In the genomic region with DNA sequence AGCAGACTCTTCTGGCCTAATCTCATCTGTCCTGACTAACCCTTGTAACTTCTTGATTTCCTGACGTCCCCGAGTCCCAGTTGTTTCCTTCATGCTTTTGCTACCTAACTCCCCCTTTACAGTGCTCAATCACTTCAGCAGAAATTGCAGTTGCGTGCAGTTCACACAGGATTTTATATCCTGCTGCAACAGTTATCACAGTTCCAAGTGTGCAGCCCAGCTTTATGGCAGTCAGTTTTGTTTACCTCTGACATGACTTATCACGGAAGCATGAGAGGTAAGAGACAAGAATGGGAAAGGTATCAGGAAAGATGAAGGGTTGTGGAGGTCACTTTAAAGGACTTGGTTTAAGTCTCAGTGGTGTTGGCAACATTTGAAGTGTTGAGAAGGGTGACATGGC, we compare ENCODE assay signal across 18 mouse cellular contexts.
DNase-seq lines count a peak whose midpoint lies in the region; ATAC-seq lines count a peak whose summit lies in the region.
"Had no signal": no experiment of that assay in that cellular context is flagged by ENCODE, and none has a peak within 500 bp of the region (broad histone marks: within the 10 kb centered on the region; RNA-seq: fewer than 3 reads in every experiment).

No protein-coding gene starts in this region.

- 0 out of 2 replicates have a peak overlapping the region, but pooled peaks have one; percentile 21 for H3K27ac ChIP-seq in heart, embryonic 15.5 days
- H3K27ac ChIP-seq in heart, embryonic 11.5 days (ENCODE audit: low read depth, low read length): no peak overlapping the region
- no peak overlapping the region for H3K27ac ChIP-seq in midbrain, embryonic 11.5 days (ENCODE audit: low read depth, low read length)
- H3K27ac ChIP-seq in midbrain, embryonic 16.5 days (ENCODE audit: low read length): no peak overlapping the region
- H3K27ac ChIP-seq: embryonic facial prominence, embryonic 10.5 days; embryonic facial prominence, embryonic 12.5 days; forebrain, embryonic 13.5 days; forebrain, embryonic 15.5 days had no signal

- H3K4me2 ChIP-seq in heart, embryonic 15.5 days: no peak overlapping the region
- no peak overlapping the region for H3K4me2 ChIP-seq in heart, embryonic 11.5 days
- no peak overlapping the region for H3K4me2 ChIP-seq in midbrain, embryonic 11.5 days
- H3K4me2 ChIP-seq in midbrain, embryonic 16.5 days (ENCODE audit: low read length): no peak overlapping the region
- H3K4me2 ChIP-seq: embryonic facial prominence, embryonic 12.5 days; forebrain, embryonic 13.5 days; forebrain, embryonic 15.5 days had no signal

- no peak overlapping the region for H3K4me3 ChIP-seq in heart, embryonic 15.5 days
- H3K4me3 ChIP-seq in heart, embryonic 11.5 days (ENCODE audit: low read depth, low read length): no peak overlapping the region
- no peak overlapping the region for H3K4me3 ChIP-seq in midbrain, embryonic 11.5 days (ENCODE audit: low read depth, low read length)
- H3K4me3 ChIP-seq in midbrain, embryonic 16.5 days (ENCODE audit: low read depth, low read length): no peak overlapping the region
- H3K4me3 ChIP-seq: embryonic facial prominence, embryonic 10.5 days; embryonic facial prominence, embryonic 12.5 days; forebrain, embryonic 13.5 days; forebrain, embryonic 15.5 days had no signal

- DNase-seq in midbrain, embryonic 11.5 days (ENCODE audit: low spot score, missing footprints): peak; percentile 35
- no peak for DNase-seq in adipocyte (ENCODE audit: low spot score)
- DNase-seq: adrenal gland, adult 8-10 months; adrenal gland, postnatal 14 days; adrenal gland, postnatal 36 days; cerebellum, adult 11-12 months; cerebellum, adult 2 months; cerebellum, adult 9-10 months; cerebellum, postnatal 10 days; cerebellum, postnatal 25 days; forebrain, postnatal 0 days had no signal

- 44% methylated on average over 4 of the region's 4 CpGs for WGBS in heart, embryonic 15.5 days
- WGBS in heart, embryonic 11.5 days (ENCODE audit: insufficient replicate concordance): 50% methylated on average over 4 of the region's 4 CpGs
- WGBS in midbrain, embryonic 11.5 days: 86% methylated on average over 4 of the region's 4 CpGs
- 88% methylated on average over 4 of the region's 4 CpGs for WGBS in midbrain, embryonic 16.5 days

- H3K36me3 ChIP-seq in heart, embryonic 15.5 days: no peaks in the 10 kb centered on the region; the same call in 1 of the 2 replicates
- no peaks in the 10 kb centered on the region for H3K36me3 ChIP-seq in heart, embryonic 11.5 days (ENCODE audit: control insufficient read depth, insufficient read depth, low read length)
- H3K36me3 ChIP-seq in midbrain, embryonic 11.5 days (ENCODE audit: control insufficient read depth, insufficient read depth, low read length): no peaks in the 10 kb centered on the region
- H3K36me3 ChIP-seq in midbrain, embryonic 16.5 days (ENCODE audit: control insufficient read depth, insufficient read depth, low read length): no peaks in the 10 kb centered on the region
- H3K36me3 ChIP-seq: embryonic facial prominence, embryonic 10.5 days; embryonic facial prominence, embryonic 12.5 days; forebrain, embryonic 15.5 days had no signal

- peaks cover 18% of the 10 kb centered on the region for H3K4me1 ChIP-seq in heart, embryonic 15.5 days (replicated peaks)
- H3K4me1 ChIP-seq in heart, embryonic 11.5 days (ENCODE audit: control insufficient read depth, insufficient read depth, low read length): peaks cover 9% of the 10 kb centered on the region
- H3K4me1 ChIP-seq in midbrain, embryonic 11.5 days (ENCODE audit: control insufficient read depth, insufficient read depth, low read length): peaks cover under 1% of the 10 kb centered on the region; the same call in 1 of the 2 replicates
- peaks cover 9% of the 10 kb centered on the region for H3K4me1 ChIP-seq in midbrain, embryonic 16.5 days (ENCODE audit: control insufficient read depth, insufficient read depth, low read length)
- H3K4me1 ChIP-seq: embryonic facial prominence, embryonic 10.5 days; embryonic facial prominence, embryonic 12.5 days had no signal

- H3K9me3 ChIP-seq in heart, embryonic 15.5 days (replicated peaks): no peaks in the 10 kb centered on the region
- H3K9me3 ChIP-seq in heart, embryonic 11.5 days (replicated peaks; ENCODE audit: control insufficient read depth, low read length): no peaks in the 10 kb centered on the region
- H3K9me3 ChIP-seq in midbrain, embryonic 11.5 days (ENCODE audit: control insufficient read depth, low read length): no peaks in the 10 kb centered on the region
- no peaks in the 10 kb centered on the region for H3K9me3 ChIP-seq in midbrain, embryonic 16.5 days (replicated peaks; ENCODE audit: control insufficient read depth, low read length, poor library complexity, severe bottlenecking)
- H3K9me3 ChIP-seq: embryonic facial prominence, embryonic 10.5 days; embryonic facial prominence, embryonic 12.5 days; forebrain, embryonic 13.5 days; forebrain, embryonic 15.5 days had no signal

- no peak overlapping the region for H3K9ac ChIP-seq in heart, embryonic 15.5 days
- no peak overlapping the region for H3K9ac ChIP-seq in heart, embryonic 11.5 days (ENCODE audit: low read depth, low read length)
- H3K9ac ChIP-seq in midbrain, embryonic 11.5 days (ENCODE audit: low read length): no peak overlapping the region
- no peak overlapping the region for H3K9ac ChIP-seq in midbrain, embryonic 16.5 days (ENCODE audit: low read depth, low read length)
- H3K9ac ChIP-seq: embryonic facial prominence, embryonic 12.5 days; forebrain, embryonic 13.5 days; forebrain, embryonic 15.5 days; forebrain, postnatal 0 days had no signal

- no peaks in the 10 kb centered on the region for H3K27me3 ChIP-seq in heart, embryonic 15.5 days
- H3K27me3 ChIP-seq in heart, embryonic 11.5 days (ENCODE audit: control insufficient read depth, insufficient read depth, low read length): no peaks in the 10 kb centered on the region
- no peaks in the 10 kb centered on the region for H3K27me3 ChIP-seq in midbrain, embryonic 11.5 days (ENCODE audit: control insufficient read depth, insufficient read depth, low read length)
- H3K27me3 ChIP-seq in midbrain, embryonic 16.5 days (ENCODE audit: control insufficient read depth, insufficient read depth, low read depth, low read length): no peaks in the 10 kb centered on the region
- H3K27me3 ChIP-seq: embryonic facial prominence, embryonic 12.5 days; forebrain, embryonic 13.5 days; forebrain, embryonic 15.5 days had no signal

- ATAC-seq in heart, embryonic 15.5 days (replicated peaks; ENCODE audit: insufficient number of reproducible peaks, insufficient read depth, low FRiP score, low read depth): no peak
- ATAC-seq in heart, embryonic 11.5 days (replicated peaks; ENCODE audit: insufficient number of reproducible peaks, low FRiP score, low TSS enrichment): no peak
- no peak for ATAC-seq in midbrain, embryonic 11.5 days (ENCODE audit: low FRiP score)
- no peak for ATAC-seq in midbrain, embryonic 16.5 days
- ATAC-seq: forebrain, embryonic 13.5 days; forebrain, embryonic 15.5 days; forebrain, postnatal 0 days had no signal
